Mouse (Mus musculus) hindbrain, embryonic 16.5 days (tissue): ENCODE data around the gene Ccdc6. TPM values are rescaled to one million over a fixed set of nuclear protein-coding genes. Genes with fewer than 3 reads are reported as not detected.
A peak's percentile ranks its signal among the peaks of the same experiment; 100 is the strongest.

Source experiments
- ATAC-seq: fragments of 200-750 bp; cut with Nextera tagmentation; 2 replicates; pipeline ENCODE4 v1.8.0; 2017; ENCODE audit warnings: moderate TSS enrichment, moderate library complexity
- H3K27ac ChIP-seq: fragments of 300-500 bp; sonication (generic); 2 replicates; pipeline ENCODE4 v1.5.1; 2014; ENCODE audit warnings: low read depth, mild to moderate bottlenecking, control low read depth, low read length, moderate library complexity
- H3K27me3 ChIP-seq: fragments of 300-500 bp; sonication (generic); replicated peaks from 2 replicates; pipeline ENCODE4 v1.6.1; 2014; ENCODE audit warnings: low read length; ENCODE audit not compliant: control insufficient read depth, insufficient read depth
- H3K36me3 ChIP-seq: fragments of 300-500 bp; sonication (generic); 2 replicates; pipeline ENCODE4 v1.6.1; 2014; ENCODE audit warnings: mild to moderate bottlenecking, low read length, moderate library complexity, mixed read lengths; ENCODE audit not compliant: control insufficient read depth, insufficient read depth
- H3K4me1 ChIP-seq: fragments of 300-500 bp; sonication (generic); 2 replicates; pipeline ENCODE4 v1.6.1; 2014; ENCODE audit warnings: low read depth, low read length; ENCODE audit not compliant: control insufficient read depth, insufficient read depth
- H3K4me2 ChIP-seq: fragments of 300-500 bp; sonication (generic); 2 replicates; pipeline ENCODE4 v1.6.1; 2014; ENCODE audit warnings: mild to moderate bottlenecking, low read length, control low read depth, moderate library complexity
- H3K4me3 ChIP-seq: fragments of 300-500 bp; sonication (generic); 2 replicates; pipeline ENCODE4 v1.5.1; 2014; ENCODE audit warnings: mild to moderate bottlenecking, low read length, control low read depth, moderate library complexity
- H3K9ac ChIP-seq: fragments of 300-500 bp; sonication (generic); 2 replicates; pipeline ENCODE4 v1.6.1; 2014; ENCODE audit warnings: low read depth, mild to moderate bottlenecking, control low read depth, low read length, moderate library complexity
- H3K9me3 ChIP-seq: fragments of 300-500 bp; sonication (generic); 2 replicates; pipeline ENCODE4 v1.6.1; 2014; ENCODE audit warnings: mild to moderate bottlenecking, low read length, moderate library complexity; ENCODE audit not compliant: control insufficient read depth
- WGBS: fragments of 180-500 bp; shearing (Covaris S2); extraction: QIAGEN DNeasy Blood & Tissue Kit; methylation state at CpG from one replicate; pipeline ENCODE4 v1.1.7; 2014; 5-methylcytosine and 5-hydroxymethylcytosine counted together
- polyA plus RNA-seq: library from polyadenylated mRNA; unstranded; fragments of >200 nt; fragmentation: Nextera tagmentation; extraction: Ambion mirVana; gene quantifications from 2 replicates; pipeline ENCODE4 v1.2.1, GENCODE M21; 2015

Ccdc6 gene
- polyA plus RNA-seq, 1 experiment from 2014 or later: 18.6 TPM

DNA sequence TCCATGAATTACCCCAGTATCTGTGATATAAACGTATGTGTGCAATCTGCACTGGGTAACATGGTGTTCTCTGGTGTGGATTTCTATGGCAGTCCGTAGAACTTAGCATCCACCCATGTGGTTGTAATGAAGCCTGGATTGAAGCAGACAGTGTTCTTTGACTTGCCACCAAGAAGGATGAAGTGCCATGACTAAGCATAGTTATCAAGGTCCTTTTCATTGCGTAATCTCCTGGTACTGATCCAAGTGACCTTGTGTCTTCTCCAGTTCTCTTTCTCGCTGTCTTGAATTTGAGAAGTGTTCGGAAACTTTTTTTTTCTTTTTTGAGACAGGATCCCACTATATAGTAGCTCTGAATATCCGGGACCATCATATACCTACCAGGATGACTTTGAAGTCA is 127.7 kb downstream of the Ccdc6 start:
- H3K9me3 ChIP-seq: no peaks in the 10 kb centered on the region
- ATAC-seq: no peak
- no peaks in the 10 kb centered on the region for H3K36me3 ChIP-seq
- H3K4me3 ChIP-seq: no peak overlapping the region
- H3K4me2 ChIP-seq: no peak overlapping the region
- no peaks in the 10 kb centered on the region for H3K27me3 ChIP-seq
- no peak overlapping the region for H3K9ac ChIP-seq
- WGBS: 92% methylated on average over 6 of the region's 6 CpGs
- H3K27ac ChIP-seq: no peak overlapping the region
- no peaks in the 10 kb centered on the region for H3K4me1 ChIP-seq

GRCm38 (mm10) chr10:70225760-70226159 is 128.8 kb downstream of the Ccdc6 start:
- WGBS: 73% methylated on average over 6 of the region's 6 CpGs
- Histone ChIP-seq H3K4me3 (no peak overlapping the region), H3K9ac (no peak overlapping the region), H3K4me2 (no peak overlapping the region), H3K36me3 (no peaks in the 10 kb centered on the region), H3K4me1 (no peaks in the 10 kb centered on the region), H3K9me3 (no peaks in the 10 kb centered on the region), H3K27ac (no peak overlapping the region), H3K27me3 (no peaks in the 10 kb centered on the region)
- 0 out of 2 replicates have a peak, but pooled peaks have one; percentile 24 for ATAC-seq

DNA sequence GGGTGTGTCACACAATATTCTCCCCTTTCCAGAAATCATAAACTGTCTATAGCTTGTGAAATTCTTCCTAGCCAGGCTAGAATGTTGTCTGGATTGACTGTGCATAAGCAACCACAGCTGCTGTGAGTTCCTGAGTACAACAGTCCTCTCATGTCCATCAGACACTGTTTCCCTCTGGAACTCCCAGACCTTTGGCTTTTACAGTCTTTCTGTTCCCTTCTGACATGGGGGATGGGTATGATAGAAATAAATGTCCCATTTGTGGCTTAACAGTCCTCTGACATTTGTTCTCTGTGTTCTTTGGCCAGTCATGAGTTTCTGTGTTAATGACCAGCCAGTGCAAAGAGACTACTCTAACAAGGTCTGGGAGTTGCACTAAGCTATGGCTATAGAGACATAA is 129.7 kb downstream of the Ccdc6 start:
- no peaks in the 10 kb centered on the region for H3K9me3 ChIP-seq
- no peaks in the 10 kb centered on the region for H3K4me1 ChIP-seq
- H3K27ac ChIP-seq: no peak overlapping the region
- H3K36me3 ChIP-seq: no peaks in the 10 kb centered on the region
- no peak overlapping the region for H3K4me2 ChIP-seq
- ATAC-seq: no peak
- no peaks in the 10 kb centered on the region for H3K27me3 ChIP-seq
- H3K4me3 ChIP-seq: no peak overlapping the region
- no peak overlapping the region for H3K9ac ChIP-seq

GRCm38 (mm10) chr10:70230352-70230751 is 133.4 kb downstream of the Ccdc6 start:
- Histone ChIP-seq H3K4me1 (no peaks in the 10 kb centered on the region), H3K9ac (no peak overlapping the region), H3K27me3 (no peaks in the 10 kb centered on the region), H3K36me3 (no peaks in the 10 kb centered on the region), H3K4me2 (no peak overlapping the region), H3K4me3 (no peak overlapping the region), H3K27ac (no peak overlapping the region), H3K9me3 (no peaks in the 10 kb centered on the region)
- ATAC-seq: no peak
- WGBS: 84% methylated on average over 6 of the region's 6 CpGs

GRCm38 (mm10) chr10:70237936-70238335 is 141.0 kb downstream of the Ccdc6 start:
- H3K27ac ChIP-seq: no peak overlapping the region
- no peak for ATAC-seq
- no peaks in the 10 kb centered on the region for H3K27me3 ChIP-seq
- H3K9me3 ChIP-seq: no peaks in the 10 kb centered on the region
- no peaks in the 10 kb centered on the region for H3K4me1 ChIP-seq
- no peaks in the 10 kb centered on the region for H3K36me3 ChIP-seq
- no peak overlapping the region for H3K4me3 ChIP-seq
- 72% methylated on average over 2 of the region's 2 CpGs for WGBS
- no peak overlapping the region for H3K4me2 ChIP-seq
- no peak overlapping the region for H3K9ac ChIP-seq

Other genes starting within 250 kb of the Ccdc6 start
- 0.94 and 3.6 TPM in 2 replicates for gene Mrln, start 107.5 kb downstream of the Ccdc6 start, polyA plus RNA-seq
- gene Slc16a9, start 148.0 kb downstream of the Ccdc6 start, polyA plus RNA-seq: 2.4 and 3.8 TPM in 2 replicates